Mouse (Mus musculus) heart, embryonic 14.5 days (tissue): ENCODE measurements around the gene Lpin1. TPM values are rescaled to one million over a fixed set of nuclear protein-coding genes. Genes with fewer than 3 reads are reported as not detected.

Experiments
- ATAC-seq: fragments of 200-750 bp; cut with Nextera tagmentation; 2 replicates; pipeline ENCODE4 v1.8.0; 2017; ENCODE audit warnings: low read depth, moderate TSS enrichment; ENCODE audit not compliant: insufficient number of reproducible peaks, insufficient read depth, low FRiP score
- H3K27ac ChIP-seq, 2 experiments: fragments of 200-500 bp in 1 of 2; fragments of 300-500 bp in 1 of 2; sonication (generic) in 1 of 2; replicated peaks in 1 of 2; 2 replicates each; pipeline ENCODE4 v1.5.1; 2012 to 2014; ENCODE audit warnings: low read depth in 2 of 2, low read length in 2 of 2, control low read depth in 1 of 2, mild to moderate bottlenecking in 1 of 2, mixed read lengths in 1 of 2; ENCODE audit not compliant: control insufficient read depth in 1 of 2, insufficient read depth in 1 of 2
- H3K27me3 ChIP-seq: fragments of 300-500 bp; sonication (generic); 2 replicates; pipeline ENCODE4 v1.6.1; 2014; ENCODE audit warnings: mild to moderate bottlenecking, low read length, control low read depth; ENCODE audit not compliant: control insufficient read depth, insufficient read depth
- H3K36me3 ChIP-seq: fragments of 300-500 bp; sonication (generic); 2 replicates; pipeline ENCODE4 v1.6.1; 2014; ENCODE audit warnings: mild to moderate bottlenecking, control low read depth, low read length, mixed read lengths; ENCODE audit not compliant: control insufficient read depth, insufficient read depth
- H3K4me1 ChIP-seq, 2 experiments: fragments of 200-500 bp in 1 of 2; fragments of 300-500 bp in 1 of 2; sonication (generic) in 1 of 2; 2 replicates each; pipeline ENCODE4 v1.6.1; 2012 to 2014; ENCODE audit warnings: low read length in 2 of 2, control low read depth in 1 of 2, mixed read lengths in 1 of 2; ENCODE audit not compliant: control insufficient read depth in 2 of 2, insufficient read depth in 2 of 2
- H3K4me2 ChIP-seq: fragments of 300-500 bp; sonication (generic); 2 replicates; pipeline ENCODE4 v1.6.1; 2014; ENCODE audit warnings: mild to moderate bottlenecking, low read length
- H3K4me3 ChIP-seq, 2 experiments: fragments of 200-500 bp in 1 of 2; fragments of 300-500 bp in 1 of 2; sonication (generic) in 1 of 2; 2 replicates each; pipeline ENCODE4 v1.5.1; 2012 to 2014; ENCODE audit warnings: low read length in 2 of 2, mild to moderate bottlenecking in 2 of 2, control low read depth in 1 of 2, low read depth in 1 of 2, moderate library complexity in 1 of 2; ENCODE audit not compliant: control insufficient read depth in 1 of 2, insufficient read depth in 1 of 2
- H3K9ac ChIP-seq: fragments of 300-500 bp; sonication (generic); 2 replicates; pipeline ENCODE4 v1.6.1; 2014; ENCODE audit warnings: mild to moderate bottlenecking, low read length
- H3K9me3 ChIP-seq: fragments of 300-500 bp; sonication (generic); 2 replicates; pipeline ENCODE4 v1.6.1; 2016; ENCODE audit warnings: low read length, control low read depth; ENCODE audit not compliant: control insufficient read depth
- WGBS: fragments of 180-500 bp; shearing (Covaris S2); extraction: QIAGEN DNeasy Blood & Tissue Kit; methylation state at CpG from one replicate; pipeline ENCODE4 v1.1.7; 2014; 5-methylcytosine and 5-hydroxymethylcytosine counted together
- polyA plus RNA-seq: library from polyadenylated mRNA; unstranded; fragments of >200 nt; fragmentation: Nextera tagmentation; extraction: Ambion mirVana; gene quantifications from 2 replicates; pipeline ENCODE4 v1.2.1, GENCODE M21; 2014

Gene Lpin1
- polyA plus RNA-seq, 1 experiment from 2014 or later: 7.4 TPM

- no peak overlapping the region for H3K4me3 ChIP-seq
- H3K9me3 ChIP-seq: no peaks in the 10 kb centered on the region
- H3K27ac ChIP-seq: peak overlapping the region; percentile 45 to 55
- H3K4me1 ChIP-seq: peaks cover 9 to 15% of the 10 kb centered on the region in 2 experiments
- no peak overlapping the region for H3K4me2 ChIP-seq
- H3K9ac ChIP-seq: no peak overlapping the region
- no peaks in the 10 kb centered on the region for H3K27me3 ChIP-seq
- ATAC-seq: no peak
- peaks cover 50% of the 10 kb centered on the region for H3K36me3 ChIP-seq
- 46% methylated on average over 11 of the region's 11 CpGs for WGBS
These were observed 41.7 kb downstream of the Lpin1 start for GRCm38 (mm10) chr12:16568936-16569650.

GRCm38 (mm10) chr12:16568496-16568895 is 42.3 kb downstream of the Lpin1 start:
- H3K27ac ChIP-seq: peak overlapping the region in 1 of 2 experiments; percentile 55; a peak in 2 of 4 replicates
- H3K9ac ChIP-seq: no peak overlapping the region
- peaks cover 9 to 15% of the 10 kb centered on the region in 2 experiments for H3K4me1 ChIP-seq
- no peak overlapping the region for H3K4me2 ChIP-seq
- H3K27me3 ChIP-seq: no peaks in the 10 kb centered on the region
- H3K36me3 ChIP-seq: peaks cover 51% of the 10 kb centered on the region
- no peaks in the 10 kb centered on the region for H3K9me3 ChIP-seq
- WGBS: 27% methylated on average over 4 of the region's 4 CpGs
- ATAC-seq: no peak
- no peak overlapping the region for H3K4me3 ChIP-seq

GRCm38 (mm10) chr12:16568090-16568489 is 42.7 kb downstream of the Lpin1 start:
- Histone ChIP-seq H3K27ac (no peak overlapping the region), H3K27me3 (no peaks in the 10 kb centered on the region), H3K4me2 (no peak overlapping the region), H3K4me1 (peaks cover 9 to 15% of the 10 kb centered on the region in 2 experiments), H3K9ac (no peak overlapping the region), H3K36me3 (peaks cover 51% of the 10 kb centered on the region), H3K4me3 (no peak overlapping the region), H3K9me3 (no peaks in the 10 kb centered on the region)
- WGBS: 82% methylated on average over 6 of the region's 6 CpGs
- ATAC-seq: 0 out of 2 replicates have a peak, but pooled peaks have one; percentile 32

- Histone ChIP-seq H3K4me1 (no peaks in the 10 kb centered on the region; a peak in 1 of 4 replicates), H3K9me3 (no peaks in the 10 kb centered on the region), H3K27ac (no peak overlapping the region), H3K27me3 (no peaks in the 10 kb centered on the region), H3K4me2 (no peak overlapping the region), H3K4me3 (no peak overlapping the region), H3K9ac (no peak overlapping the region), H3K36me3 (peaks cover 55% of the 10 kb centered on the region)
- no peak for ATAC-seq
- 61% methylated on average over 9 of the region's 9 CpGs for WGBS
These were observed 47.3 kb downstream of the Lpin1 start for GRCm38 (mm10) chr12:16563427-16563826.

GRCm38 (mm10) chr12:16562647-16563046 is 48.1 kb downstream of the Lpin1 start:
- H3K9ac ChIP-seq: no peak overlapping the region
- H3K4me2 ChIP-seq: no peak overlapping the region
- WGBS: 94% methylated on average over 10 of the region's 10 CpGs
- no peak for ATAC-seq
- H3K36me3 ChIP-seq: peaks cover 59% of the 10 kb centered on the region
- H3K27ac ChIP-seq: no peak overlapping the region
- no peaks in the 10 kb centered on the region for H3K27me3 ChIP-seq
- H3K4me3 ChIP-seq: no peak overlapping the region
- no peaks in the 10 kb centered on the region; a peak in 1 of 4 replicates for H3K4me1 ChIP-seq
- H3K9me3 ChIP-seq: no peaks in the 10 kb centered on the region

GRCm38 (mm10) chr12:16562181-16562580 is 48.6 kb downstream of the Lpin1 start:
- Histone ChIP-seq H3K9me3 (no peaks in the 10 kb centered on the region), H3K27ac (no peak overlapping the region), H3K36me3 (peaks cover 56% of the 10 kb centered on the region), H3K4me1 (no peaks in the 10 kb centered on the region; a peak in 1 of 4 replicates), H3K4me2 (no peak overlapping the region), H3K4me3 (no peak overlapping the region), H3K27me3 (no peaks in the 10 kb centered on the region), H3K9ac (no peak overlapping the region)
- WGBS: 48% methylated on average over 8 of the region's 8 CpGs
- no peak for ATAC-seq

GRCm38 (mm10) chr12:16557271-16557670 is 53.5 kb downstream of the Lpin1 start:
- H3K9me3 ChIP-seq: no peaks in the 10 kb centered on the region
- no peak overlapping the region for H3K9ac ChIP-seq
- H3K4me1 ChIP-seq: peaks cover 5 to 16% of the 10 kb centered on the region in 2 experiments
- H3K36me3 ChIP-seq: peaks cover 32% of the 10 kb centered on the region
- no peaks in the 10 kb centered on the region for H3K27me3 ChIP-seq
- no peak overlapping the region for H3K4me3 ChIP-seq
- H3K27ac ChIP-seq: no peak overlapping the region
- no peak for ATAC-seq
- no peak overlapping the region for H3K4me2 ChIP-seq
- WGBS: 56% methylated on average over 4 of the region's 4 CpGs
